Mouse (Mus musculus) bone marrow macrophage, adult 2 months (primary cell): Measurements from ENCODE around the gene Gm20388. TPM values are rescaled to one million over a fixed set of nuclear protein-coding genes. Genes with fewer than 3 reads are reported as not detected.

Experiments
- H3K27ac ChIP-seq: 2 replicates; pipeline ENCODE4 v1.5.1; 2012; ENCODE audit warnings: low read depth, low read length; ENCODE audit not compliant: insufficient read depth
- H3K4me1 ChIP-seq: 2 replicates; pipeline ENCODE4 v1.6.1; 2012; ENCODE audit warnings: low read length; ENCODE audit not compliant: control insufficient read depth, insufficient read depth
- H3K4me3 ChIP-seq: 2 replicates; pipeline ENCODE4 v1.5.1; 2012; ENCODE audit warnings: mild to moderate bottlenecking, low read length, moderate library complexity; ENCODE audit not compliant: insufficient read depth
- CTCF ChIP-seq: IDR thresholded peaks from 2 replicates; pipeline ENCODE4 v1.5.1; 2012; ENCODE audit warnings: low read depth, mild to moderate bottlenecking, low read length, moderate library complexity
- POLR2A ChIP-seq: IDR thresholded peaks from 2 replicates; pipeline ENCODE4 v1.6.1; 2012; ENCODE audit warnings: mild to moderate bottlenecking, low read depth, low read length, borderline replicate concordance
- polyA plus RNA-seq: library from polyadenylated mRNA; stranded (reverse); fragments of >200 nt; gene quantifications from 2 replicates; pipeline ENCODE4 v1.2.4, GENCODE M21; 2012; ENCODE audit not compliant: missing spikeins, insufficient read depth, insufficient read length

The Gm20388 gene
- polyA plus RNA-seq, 1 experiment = 32.7 TPM

DNA sequence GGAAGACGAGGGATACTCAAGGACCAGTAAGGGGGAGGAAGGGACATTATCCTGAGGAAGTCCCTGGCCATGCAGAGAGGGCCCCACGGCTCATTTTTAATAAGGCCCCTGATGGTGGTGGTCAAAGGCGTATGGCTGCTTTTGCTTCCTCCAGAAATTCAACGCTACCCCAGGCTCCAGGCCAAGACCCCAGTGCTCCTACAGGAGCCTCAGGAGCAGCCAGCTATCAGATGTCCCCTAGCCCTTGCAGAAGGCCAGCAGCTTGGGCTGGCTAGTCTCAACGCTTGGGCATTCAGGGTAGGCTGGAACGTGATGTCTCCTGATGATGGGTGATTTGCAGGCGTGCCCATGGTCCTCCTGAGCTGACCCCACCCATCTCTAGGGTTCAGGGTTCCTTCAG lies 521.8 kb downstream of the Gm20388 start:
- no peak overlapping the region for H3K27ac ChIP-seq
- H3K4me1 ChIP-seq = peaks cover 18% of the 10 kb centered on the region
- no peak overlapping the region for H3K4me3 ChIP-seq
- TF ChIP-seq POLR2A = no peak
- no peak for TF ChIP-seq CTCF

DNA sequence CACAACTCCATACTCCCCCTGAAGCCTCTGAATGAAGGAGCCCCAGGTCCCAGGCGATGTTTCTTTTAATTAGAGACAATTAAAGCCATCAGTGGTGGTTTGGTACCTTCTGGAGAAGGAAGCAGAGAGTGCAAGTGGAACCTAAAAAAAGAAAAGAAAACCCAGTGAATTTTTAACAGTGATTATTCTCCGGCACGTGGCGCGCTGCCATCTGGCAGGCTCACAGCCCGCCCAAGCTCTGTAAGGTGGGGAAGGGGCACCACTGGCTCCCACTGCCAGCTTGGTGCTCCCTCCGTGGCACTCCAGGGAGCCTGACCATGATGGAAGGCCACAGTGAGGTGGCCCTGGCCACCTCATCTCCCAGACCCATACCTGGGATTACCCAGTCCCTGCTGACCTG lies 522.5 kb downstream of the Gm20388 start:
- TF ChIP-seq POLR2A (no peak), CTCF (no peak)
- no peak overlapping the region for H3K4me3 ChIP-seq
- H3K27ac ChIP-seq = no peak overlapping the region
- peaks cover 15% of the 10 kb centered on the region for H3K4me1 ChIP-seq

DNA sequence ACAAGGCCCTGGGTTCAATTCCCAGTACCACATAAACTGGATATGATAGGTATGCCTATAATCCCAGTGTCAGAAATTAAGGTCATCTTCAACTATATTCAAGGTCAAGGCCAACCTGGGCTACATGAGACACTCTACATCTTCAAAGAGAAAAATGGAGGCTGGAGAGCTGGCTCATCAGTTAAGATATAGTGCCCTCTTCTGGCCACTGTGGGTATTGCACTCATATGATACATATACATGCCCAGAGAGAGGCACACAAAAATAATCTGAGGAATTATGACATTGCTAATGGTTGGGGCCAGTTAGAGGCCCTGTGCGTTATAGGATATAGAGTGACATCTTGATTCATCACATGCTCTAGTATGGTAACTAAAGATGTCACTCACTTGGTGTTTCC lies 523.1 kb downstream of the Gm20388 start:
- H3K4me3 ChIP-seq = no peak overlapping the region
- H3K4me1 ChIP-seq = peaks cover 15% of the 10 kb centered on the region
- H3K27ac ChIP-seq = no peak overlapping the region
- TF ChIP-seq CTCF (no peak), POLR2A (no peak)

DNA sequence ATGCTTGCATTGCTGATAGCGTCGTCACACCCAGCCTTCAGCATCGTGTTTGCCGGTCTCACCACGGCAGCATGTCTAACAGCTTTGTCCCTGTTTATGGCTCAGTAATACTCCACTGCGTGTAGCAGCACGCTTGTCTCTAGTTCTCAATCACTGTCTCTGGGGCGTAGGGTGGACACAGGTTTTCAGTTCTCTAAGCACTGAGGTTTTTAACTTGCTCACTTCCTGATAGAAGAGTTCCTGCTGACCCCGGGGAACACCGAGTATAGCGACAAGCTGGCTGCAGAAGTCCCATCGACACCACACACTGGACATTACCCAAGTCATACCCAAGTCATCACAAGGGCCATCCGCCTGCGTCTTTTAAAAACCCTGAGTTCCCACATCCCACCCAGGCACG lies 525.1 kb downstream of the Gm20388 start:
- Histone ChIP-seq H3K4me1 (peaks cover 15% of the 10 kb centered on the region), H3K4me3 (no peak overlapping the region), H3K27ac (no peak overlapping the region)
- TF ChIP-seq CTCF (no peak), POLR2A (no peak)

DNA sequence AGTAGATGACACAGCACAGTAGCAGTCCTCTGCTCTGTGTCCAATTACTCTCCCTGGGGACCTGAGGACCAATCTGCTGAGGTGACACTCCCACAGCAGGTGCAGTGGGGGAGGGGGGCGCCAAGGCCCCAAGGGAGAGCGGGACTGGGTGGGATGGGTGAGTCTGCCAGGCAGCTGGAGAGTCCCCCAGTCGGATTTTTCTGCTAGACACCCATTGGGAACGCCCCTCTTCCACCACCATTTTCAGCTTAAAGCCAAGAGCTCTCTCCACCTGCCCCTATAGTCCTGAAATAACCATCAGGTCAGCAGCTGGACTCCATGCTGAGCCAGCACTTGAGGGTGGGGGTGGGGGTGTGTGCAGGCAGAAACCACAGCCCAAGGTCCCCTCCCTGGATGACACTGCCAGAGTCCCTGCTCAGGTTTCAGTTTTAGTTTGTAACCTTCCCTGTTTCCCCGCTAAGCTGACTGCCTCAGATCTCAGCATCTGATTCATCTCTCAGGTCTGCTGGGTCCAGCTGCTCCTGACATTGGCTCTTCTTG lies 525.9 kb downstream of the Gm20388 start:
- no peak overlapping the region for H3K27ac ChIP-seq
- H3K4me1 ChIP-seq = peaks cover 17% of the 10 kb centered on the region
- H3K4me3 ChIP-seq = no peak overlapping the region
- no peak for TF ChIP-seq CTCF
- TF ChIP-seq POLR2A = no peak

DNA sequence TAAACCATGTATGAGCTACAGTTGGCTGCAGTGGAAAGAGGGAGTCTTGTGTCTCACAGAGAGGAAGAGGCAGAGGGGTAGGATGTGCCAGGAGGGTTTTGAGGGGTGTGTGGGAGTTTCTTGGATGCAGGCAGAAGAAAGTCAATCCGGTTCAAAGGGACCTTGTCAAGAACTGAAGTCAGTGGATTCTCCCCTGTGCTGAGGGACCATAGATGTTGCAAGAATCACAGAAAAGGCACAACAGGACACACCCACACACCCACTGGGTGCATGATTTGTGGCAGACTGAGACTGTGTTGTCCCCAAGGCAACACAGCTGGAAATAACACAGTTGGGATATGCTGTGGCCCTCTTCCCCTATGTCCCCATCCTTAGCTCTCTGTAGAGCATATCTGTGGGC lies 526.6 kb downstream of the Gm20388 start:
- H3K4me1 ChIP-seq = peaks cover 23% of the 10 kb centered on the region

DNA sequence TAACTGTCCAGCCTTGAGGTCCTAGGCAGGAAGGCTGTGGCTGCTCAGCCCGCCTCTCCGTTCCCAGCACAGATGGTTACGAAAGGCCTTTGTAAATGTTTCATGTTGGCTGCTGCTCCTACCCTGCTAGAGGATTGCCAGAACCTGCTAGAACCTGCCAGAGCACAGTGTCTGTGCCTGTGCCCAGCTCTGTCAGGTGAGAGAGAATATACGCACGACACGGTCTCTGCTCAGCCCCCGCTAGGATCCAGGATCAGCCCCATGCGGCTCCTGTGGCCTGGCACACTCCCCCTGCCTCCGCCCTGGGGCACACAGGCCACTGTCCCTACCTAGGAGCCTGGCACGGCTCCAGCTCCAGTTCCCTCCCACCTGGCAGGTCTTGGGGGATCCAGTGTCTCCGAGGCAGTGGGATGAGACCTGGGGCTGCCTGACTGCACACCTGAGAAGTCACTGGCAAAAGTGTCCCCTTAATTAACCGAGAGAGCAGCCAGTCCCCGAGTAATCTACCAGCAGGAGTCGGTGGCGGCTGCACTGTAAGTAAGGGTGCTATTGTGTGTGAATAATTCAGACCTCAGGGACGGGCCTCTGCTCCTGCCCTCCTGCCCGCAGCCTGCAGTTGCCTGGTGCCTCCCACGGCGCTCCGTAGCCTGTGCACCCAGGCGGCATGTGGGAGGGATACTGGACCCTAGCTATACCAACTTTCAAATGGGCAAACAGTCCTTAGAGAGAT lies 527.2 kb downstream of the Gm20388 start:
- no peak overlapping the region for H3K4me3 ChIP-seq
- TF ChIP-seq POLR2A (no peak), CTCF (no peak)
- no peak overlapping the region for H3K27ac ChIP-seq
- H3K4me1 ChIP-seq = peaks cover 24% of the 10 kb centered on the region

More for the DNA sequence above, 526.6 kb downstream of the Gm20388 start:
- TF ChIP-seq CTCF (no peak), POLR2A (no peak)
- Histone ChIP-seq H3K4me3 (no peak overlapping the region), H3K27ac (no peak overlapping the region)

DNA sequence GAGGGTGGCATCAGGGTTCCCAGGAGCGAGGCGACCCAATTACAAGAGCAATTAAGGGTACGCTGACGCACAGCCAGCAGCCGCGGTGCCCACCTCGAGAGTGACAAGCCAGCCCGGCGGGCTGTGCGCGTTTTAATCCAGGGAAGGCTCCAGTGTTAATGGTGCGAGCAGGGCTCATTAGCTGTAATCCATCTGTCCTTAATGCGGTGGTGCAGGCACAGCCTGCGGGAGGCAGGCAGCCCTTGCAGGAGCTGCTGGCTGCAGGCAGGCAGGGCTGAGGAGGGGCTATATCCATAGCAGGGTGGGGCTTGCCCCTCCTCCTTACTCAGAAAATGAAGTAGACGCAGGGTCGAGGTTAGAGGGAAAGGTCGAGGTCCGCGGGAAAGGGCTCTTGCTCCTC lies 528.7 kb downstream of the Gm20388 start:
- Histone ChIP-seq H3K27ac (no peak overlapping the region), H3K4me3 (no peak overlapping the region), H3K4me1 (peaks cover 24% of the 10 kb centered on the region)
- TF ChIP-seq POLR2A = no peak
- no peak for TF ChIP-seq CTCF

DNA sequence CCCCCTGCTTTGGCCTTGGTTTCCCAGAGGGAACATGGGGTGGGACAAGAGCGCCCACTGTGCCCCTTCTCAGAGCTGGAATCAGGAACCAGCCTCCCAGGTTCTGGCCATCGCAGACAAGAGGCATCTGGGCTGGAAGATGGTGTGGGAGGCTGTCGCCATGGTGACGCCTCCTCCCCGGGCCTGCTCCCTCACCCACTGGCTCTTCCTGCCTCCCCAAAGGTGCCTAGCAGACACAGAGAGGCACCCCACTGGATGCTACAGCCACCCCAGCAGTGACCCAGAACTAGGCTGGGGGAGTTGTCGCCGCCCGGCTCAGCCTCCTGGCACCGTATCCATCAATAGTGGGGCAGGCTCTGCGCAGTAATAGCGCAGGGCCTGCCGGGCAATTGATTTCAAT lies 530.1 kb downstream of the Gm20388 start:
- peaks cover 30% of the 10 kb centered on the region for H3K4me1 ChIP-seq
- no peak overlapping the region for H3K4me3 ChIP-seq

DNA sequence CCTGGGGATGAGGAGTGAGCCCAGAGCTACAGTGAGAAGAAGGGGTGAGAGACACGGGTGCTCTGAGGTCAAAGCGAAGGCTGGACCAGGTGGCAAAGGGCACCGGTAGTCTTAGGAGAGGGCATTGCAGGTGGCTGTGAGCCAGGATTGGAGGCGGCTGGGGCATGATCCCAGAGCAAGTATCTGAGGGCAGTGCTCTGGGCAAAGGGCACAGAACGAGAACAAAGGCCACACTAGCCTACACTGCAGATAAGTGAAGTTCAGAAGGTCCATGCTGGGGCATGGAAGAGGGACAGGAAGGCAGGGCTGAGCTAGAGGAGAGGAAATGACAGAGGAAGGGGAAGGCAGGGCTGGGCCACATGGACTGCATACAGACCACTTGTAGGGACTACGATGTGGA lies 531.0 kb downstream of the Gm20388 start:
- TF ChIP-seq CTCF (no peak), POLR2A (no peak)
- Histone ChIP-seq H3K4me1 (peaks cover 23% of the 10 kb centered on the region), H3K27ac (no peak overlapping the region), H3K4me3 (no peak overlapping the region)

More for the DNA sequence above, 530.1 kb downstream of the Gm20388 start:
- H3K27ac ChIP-seq = no peak overlapping the region
- TF ChIP-seq CTCF (no peak), POLR2A (no peak)
